Mouse (Mus musculus) erythroblast, adult 5-6 weeks (primary cell): ENCODE data around the gene Nup88. TPM values are rescaled to one million over a fixed set of nuclear protein-coding genes. Genes with fewer than 3 reads are reported as not detected.

Experiments
- total RNA-seq, 2 experiments: library from RNA; stranded (forward) in 1 of 2; stranded (reverse) in 1 of 2; fragments of 150-400 nt in 1 of 2; fragments of 200-764, 138-1000 nt in 1 of 2; gene quantifications; 2 replicates each; pipeline versions ENCODE4 v1.2.3 to v1.2.4; 2015 to 2017; ENCODE audit warnings: low replicate concordance in 2 of 2

Gene Nup88
- total RNA-seq, 2 experiments from 2014 or later: 34.3 to 68.6 TPM

Other genes with a start within 250 kb of the Nup88 start
- gene Zfp3, start 205.8 kb downstream of the Nup88 start, total RNA-seq (2015; ENCODE audit: low replicate concordance): 5.0 TPM in 1 of 2 replicates, not detected in the other
- not detected in 2 replicates for gene Zfp3, start 205.8 kb downstream of the Nup88 start, total RNA-seq (2017; ENCODE audit: low replicate concordance)
- not detected in 2 replicates for gene Scimp, start 157.4 kb downstream of the Nup88 start, total RNA-seq (2015; ENCODE audit: low replicate concordance)
- gene Scimp, start 157.4 kb downstream of the Nup88 start, total RNA-seq (2017; ENCODE audit: low replicate concordance): not detected in 2 replicates
- 5.2 and 10.0 TPM in 2 replicates for gene Rabep1, start 125.2 kb downstream of the Nup88 start, total RNA-seq (2015; ENCODE audit: low replicate concordance)
- 10.8 and 19.2 TPM in 2 replicates for gene Rabep1, start 125.2 kb downstream of the Nup88 start, total RNA-seq (2017; ENCODE audit: low replicate concordance)
- 28.0 and 28.6 TPM in 2 replicates for gene Rpain, start 240 bp upstream of the Nup88 start, total RNA-seq (2015; ENCODE audit: low replicate concordance)
- 37.1 and 45.3 TPM in 2 replicates for gene Rpain, start 240 bp upstream of the Nup88 start, total RNA-seq (2017; ENCODE audit: low replicate concordance)
- gene C1qbp, start 13.1 kb upstream of the Nup88 start, total RNA-seq (2015; ENCODE audit: low replicate concordance): 72.8 and 93.0 TPM in 2 replicates
- 10.1 and 11.7 TPM in 2 replicates for gene C1qbp, start 13.1 kb upstream of the Nup88 start, total RNA-seq (2017; ENCODE audit: low replicate concordance)
- gene Dhx33, start 34.5 kb upstream of the Nup88 start, total RNA-seq (2015; ENCODE audit: low replicate concordance): 2.3 and 3.3 TPM in 2 replicates
- 5.6 and 6.6 TPM in 2 replicates for gene Dhx33, start 34.5 kb upstream of the Nup88 start, total RNA-seq (2017; ENCODE audit: low replicate concordance)
- 10.0 and 14.6 TPM in 2 replicates for gene Mis12, start 49.6 kb upstream of the Nup88 start, total RNA-seq (2015; ENCODE audit: low replicate concordance)
- 18.7 and 20.6 TPM in 2 replicates for gene Mis12, start 49.6 kb upstream of the Nup88 start, total RNA-seq (2017; ENCODE audit: low replicate concordance)
- 11.0 and 11.7 TPM in 2 replicates for gene Derl2, start 49.9 kb upstream of the Nup88 start, total RNA-seq (2015; ENCODE audit: low replicate concordance)
- gene Derl2, start 49.9 kb upstream of the Nup88 start, total RNA-seq (2017; ENCODE audit: low replicate concordance): 6.1 and 8.6 TPM in 2 replicates
- not detected in 2 replicates for gene 6330403K07Rik, start 63.5 kb upstream of the Nup88 start, total RNA-seq (2015; ENCODE audit: low replicate concordance)
- gene 6330403K07Rik, start 63.5 kb upstream of the Nup88 start, total RNA-seq (2017; ENCODE audit: low replicate concordance): not detected in 2 replicates
- 0.38 and 1.0 TPM in 2 replicates for gene Nlrp1a, start 174.7 kb upstream of the Nup88 start, total RNA-seq (2015; ENCODE audit: low replicate concordance)
- gene Nlrp1a, start 174.7 kb upstream of the Nup88 start, total RNA-seq (2017; ENCODE audit: low replicate concordance): 3.2 and 3.5 TPM in 2 replicates